Mouse (Mus musculus): ENCODE data around the gene Inha. TPM values are rescaled to one million over a fixed set of nuclear protein-coding genes. Genes with fewer than 3 reads are reported as not detected.

Gene Inha
- polyA plus RNA-seq, 2 experiments = 10.5 to 64.2 TPM

DNA sequence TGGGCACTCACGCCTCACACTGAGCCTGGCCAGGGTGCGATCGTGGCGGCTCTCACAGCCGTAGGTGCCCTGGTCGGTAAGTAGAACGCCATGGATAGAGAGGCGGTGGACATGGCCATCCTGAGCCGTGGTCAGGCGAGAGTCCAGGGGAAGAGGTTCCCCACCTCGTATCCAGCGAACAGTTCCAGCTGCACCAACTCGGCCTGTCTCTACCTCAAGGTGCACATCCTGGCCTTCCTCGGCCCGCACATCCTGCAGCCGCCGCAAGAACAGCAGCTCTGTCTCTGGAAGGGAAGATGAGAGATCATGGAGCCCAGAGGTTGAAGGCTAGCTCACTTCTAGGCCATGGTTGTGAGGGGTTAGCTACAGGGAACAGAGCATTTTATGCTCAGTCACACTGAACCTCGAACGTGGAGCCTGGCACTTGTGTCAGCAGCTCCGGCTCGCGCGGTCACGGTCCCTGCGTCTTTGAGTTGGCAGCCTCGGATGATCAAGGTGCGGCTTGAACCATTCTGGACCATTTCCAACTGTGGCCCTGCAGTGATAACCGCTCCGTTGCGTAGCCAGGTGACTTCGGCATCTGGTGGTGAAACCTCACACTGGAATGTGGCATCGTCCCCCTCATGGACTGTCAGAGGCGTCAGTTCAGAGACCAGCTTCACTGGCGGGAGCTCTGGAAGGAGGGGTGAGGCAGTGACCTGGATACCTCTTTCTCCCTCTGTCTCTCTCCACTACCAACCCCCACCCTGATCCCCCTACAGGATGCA is 15.9 kb upstream of the Inha start:
- no peak overlapping the region for H3K9ac ChIP-seq (ENCODE audit: low read depth, low read length, severe bottlenecking)
- H3K4me1 ChIP-seq (ENCODE audit: control insufficient read depth, insufficient read depth, low read length) = peaks cover 9% of the 10 kb centered on the region
- no peaks in the 10 kb centered on the region for H3K9me3 ChIP-seq (ENCODE audit: control insufficient read depth, low read length)
- ATAC-seq (ENCODE audit: low FRiP score, low read depth) = no peak
- H3K27me3 ChIP-seq (ENCODE audit: control insufficient read depth, insufficient read depth, low read length) = peaks cover 18% of the 10 kb centered on the region
- DNase-seq (ENCODE audit: low spot score) = no peak
- H3K4me2 ChIP-seq (replicated peaks; ENCODE audit: low read depth, low read length, severe bottlenecking) = no peak overlapping the region
- no peak for TF ChIP-seq POLR2A (IDR thresholded peaks at IDR 0.05; ENCODE audit: borderline replicate concordance, extremely low read depth, insufficient read depth, insufficient read length)
- H3K4me3 ChIP-seq (replicated peaks; ENCODE audit: low read length) = no peak overlapping the region
- H3K27ac ChIP-seq (replicated peaks; ENCODE audit: low read depth, low read length) = no peak overlapping the region
- 80% methylated on average over 32 of the region's 34 CpGs for WGBS
- peaks cover 69% of the 10 kb centered on the region for H3K36me3 ChIP-seq (ENCODE audit: control insufficient read depth, insufficient read depth, low read length)

- Histone ChIP-seq H3K9ac (ENCODE audit: low read depth, low read length, severe bottlenecking) (no peak overlapping the region), H3K4me3 (replicated peaks; ENCODE audit: low read length) (no peak overlapping the region), H3K36me3 (ENCODE audit: control insufficient read depth, insufficient read depth, low read length) (peaks cover 86% of the 10 kb centered on the region), H3K4me2 (replicated peaks; ENCODE audit: low read depth, low read length, severe bottlenecking) (no peak overlapping the region), H3K4me1 (ENCODE audit: control insufficient read depth, insufficient read depth, low read length) (peaks cover 4% of the 10 kb centered on the region), H3K9me3 (ENCODE audit: control insufficient read depth, low read length) (no peaks in the 10 kb centered on the region), H3K27ac (replicated peaks; ENCODE audit: low read depth, low read length) (no peak overlapping the region), H3K27me3 (ENCODE audit: control insufficient read depth, insufficient read depth, low read length) (0 out of 2 replicates have a peak, but pooled peaks cover 4% of the 10 kb centered on the region)
- DNase-seq (ENCODE audit: low spot score) = no peak
- no peak for ATAC-seq (ENCODE audit: low FRiP score, low read depth)
- 47% methylated on average over 24 of the region's 24 CpGs for WGBS
- no peak for TF ChIP-seq POLR2A (IDR thresholded peaks at IDR 0.05; ENCODE audit: borderline replicate concordance, extremely low read depth, insufficient read depth, insufficient read length)
These were observed 14.2 kb upstream of the Inha start for GRCm38 (mm10) chr1:75492579-75493170.

DNA sequence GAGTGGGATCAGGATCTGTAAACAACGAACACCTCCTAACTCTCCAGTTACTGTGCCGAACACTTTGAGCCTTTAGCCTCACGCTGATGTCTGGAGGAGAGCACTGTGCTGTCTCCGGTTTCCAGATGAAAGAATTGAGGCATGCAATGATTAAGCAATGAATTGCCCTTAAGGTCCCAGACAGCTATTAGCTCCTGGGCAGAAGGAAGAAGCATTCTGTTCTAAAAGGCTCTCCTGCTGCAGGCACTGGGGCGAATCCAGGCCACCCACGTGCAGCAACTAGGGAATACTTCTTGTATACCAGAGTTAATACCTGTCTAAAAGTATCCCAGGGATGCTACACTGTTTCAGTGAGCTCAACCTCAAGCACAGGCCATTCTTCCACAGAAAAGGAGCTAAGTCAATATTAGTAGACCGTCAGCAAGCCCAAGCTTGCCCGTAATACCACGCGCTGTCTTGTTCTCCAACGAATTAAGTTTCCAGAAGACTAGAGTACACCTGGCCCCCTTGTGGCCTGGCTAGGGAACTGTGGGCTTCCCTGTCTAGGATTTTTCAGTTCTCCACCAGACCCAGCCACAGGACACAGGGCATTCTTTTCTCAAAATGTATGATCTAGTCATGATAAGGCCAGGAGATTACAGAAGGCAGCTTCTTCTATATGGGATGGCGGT is 11.9 kb upstream of the Inha start:
- WGBS = 40% methylated on average over 12 of the region's 12 CpGs
- no peak overlapping the region for H3K27ac ChIP-seq (replicated peaks; ENCODE audit: low read depth, low read length)
- H3K4me1 ChIP-seq (ENCODE audit: control insufficient read depth, insufficient read depth, low read length) = no peaks in the 10 kb centered on the region; the same call in 1 of the 2 replicates
- TF ChIP-seq POLR2A (IDR thresholded peaks at IDR 0.05; ENCODE audit: borderline replicate concordance, extremely low read depth, insufficient read depth, insufficient read length) = no peak
- no peak overlapping the region for H3K9ac ChIP-seq (ENCODE audit: low read depth, low read length, severe bottlenecking)
- H3K36me3 ChIP-seq (ENCODE audit: control insufficient read depth, insufficient read depth, low read length) = peaks cover 92% of the 10 kb centered on the region
- H3K4me2 ChIP-seq (replicated peaks; ENCODE audit: low read depth, low read length, severe bottlenecking) = no peak overlapping the region
- H3K9me3 ChIP-seq (ENCODE audit: control insufficient read depth, low read length) = no peaks in the 10 kb centered on the region
- ATAC-seq (ENCODE audit: low FRiP score, low read depth) = peak; percentile 38; the same call in 1 of the 2 replicates
- H3K27me3 ChIP-seq (ENCODE audit: control insufficient read depth, insufficient read depth, low read length) = no peaks in the 10 kb centered on the region
- peak; percentile 84 for DNase-seq (ENCODE audit: low spot score)
- H3K4me3 ChIP-seq (replicated peaks; ENCODE audit: low read length) = no peak overlapping the region

DNA sequence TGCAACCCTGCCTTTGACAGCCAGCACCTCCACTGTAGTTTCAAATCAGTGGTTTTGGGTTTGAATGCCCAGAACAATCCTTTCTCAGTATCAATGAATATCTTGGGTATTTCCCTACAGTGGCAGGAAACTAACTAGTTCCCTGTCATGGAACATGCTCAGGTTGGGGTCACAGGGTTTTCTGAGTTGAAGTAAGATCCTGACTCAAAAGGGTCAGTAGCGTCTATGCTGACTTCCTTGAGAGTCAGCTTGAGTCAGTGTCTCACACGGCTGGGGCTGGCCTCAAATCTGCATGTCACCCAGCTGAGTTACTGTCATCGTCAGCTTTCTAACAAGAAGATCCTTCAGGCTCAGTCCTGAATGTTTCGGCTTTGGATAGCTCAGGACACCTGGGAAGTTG is 8.0 kb upstream of the Inha start:
- no peak overlapping the region for H3K4me2 ChIP-seq (replicated peaks; ENCODE audit: low read depth, low read length, severe bottlenecking)
- no peaks in the 10 kb centered on the region for H3K9me3 ChIP-seq (ENCODE audit: control insufficient read depth, low read length)
- H3K9ac ChIP-seq (ENCODE audit: low read depth, low read length, severe bottlenecking) = no peak overlapping the region
- 90% methylated on average over 4 of the region's 4 CpGs for WGBS
- peaks cover 92% of the 10 kb centered on the region for H3K36me3 ChIP-seq (ENCODE audit: control insufficient read depth, insufficient read depth, low read length)
- no peak for TF ChIP-seq POLR2A (IDR thresholded peaks at IDR 0.05; ENCODE audit: borderline replicate concordance, extremely low read depth, insufficient read depth, insufficient read length)
- ATAC-seq (ENCODE audit: low FRiP score, low read depth) (no peak), DNase-seq (ENCODE audit: low spot score) (no peak)
- H3K27ac ChIP-seq (replicated peaks; ENCODE audit: low read depth, low read length) = no peak overlapping the region
- H3K4me1 ChIP-seq (ENCODE audit: control insufficient read depth, insufficient read depth, low read length) = peaks cover under 1% of the 10 kb centered on the region
- no peaks in the 10 kb centered on the region for H3K27me3 ChIP-seq (ENCODE audit: control insufficient read depth, insufficient read depth, low read length)
- no peak overlapping the region for H3K4me3 ChIP-seq (replicated peaks; ENCODE audit: low read length)

GRCm38 (mm10) chr1:75499441-75499840 is 7.4 kb upstream of the Inha start:
- Histone ChIP-seq H3K36me3 (ENCODE audit: control insufficient read depth, insufficient read depth, low read length) (peaks cover 97% of the 10 kb centered on the region), H3K4me1 (ENCODE audit: control insufficient read depth, insufficient read depth, low read length) (peaks cover 6% of the 10 kb centered on the region), H3K9ac (ENCODE audit: low read depth, low read length, severe bottlenecking) (no peak overlapping the region; the same call in 1 of the 2 replicates), H3K27me3 (ENCODE audit: control insufficient read depth, insufficient read depth, low read length) (no peaks in the 10 kb centered on the region), H3K9me3 (ENCODE audit: control insufficient read depth, low read length) (no peaks in the 10 kb centered on the region), H3K27ac (replicated peaks; ENCODE audit: low read depth, low read length) (no peak overlapping the region), H3K4me3 (replicated peaks; ENCODE audit: low read length) (no peak overlapping the region), H3K4me2 (replicated peaks; ENCODE audit: low read depth, low read length, severe bottlenecking) (no peak overlapping the region)
- TF ChIP-seq POLR2A (IDR thresholded peaks at IDR 0.05; ENCODE audit: borderline replicate concordance, extremely low read depth, insufficient read depth, insufficient read length) = no peak
- no peak for DNase-seq (ENCODE audit: low spot score)
- no peak for ATAC-seq (ENCODE audit: low FRiP score, low read depth)
- 83% methylated on average over 7 of the region's 7 CpGs for WGBS
